Mouse (Mus musculus): Measurements from ENCODE around the gene Atxn3. TPM values are rescaled to one million over a fixed set of nuclear protein-coding genes. Genes with fewer than 3 reads are reported as not detected.

The Atxn3 gene
- polyA plus RNA-seq, 1 experiment from 2014 or later: 11.6 TPM

DNA sequence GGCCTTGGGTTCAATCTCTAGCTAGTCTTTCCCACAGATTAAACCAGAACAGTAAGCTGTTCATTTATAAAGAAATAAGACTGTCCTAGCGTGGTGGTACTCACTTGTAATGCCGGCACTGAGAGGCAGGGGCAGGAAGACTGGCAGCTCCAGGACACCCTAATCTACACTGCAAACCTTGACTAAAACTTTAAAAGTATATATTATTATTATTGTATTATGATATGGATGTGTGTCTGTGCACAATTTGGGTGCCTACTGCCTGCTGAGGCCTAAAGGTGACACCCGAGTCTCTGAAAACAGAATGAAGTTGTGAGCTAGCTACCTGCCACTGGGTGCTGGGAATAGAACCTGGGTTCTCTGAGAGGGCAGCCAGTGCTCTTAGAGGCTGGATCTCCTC lies 46.7 kb downstream of the Atxn3 start:
- 90% methylated on average over 3 of the region's 3 CpGs for WGBS
- Histone ChIP-seq H3K4me3 (replicated peaks) (peak overlapping the region; percentile 92), H3K9ac (replicated peaks) (peak overlapping the region; percentile 88; the same call in 1 of the 2 replicates)

DNA sequence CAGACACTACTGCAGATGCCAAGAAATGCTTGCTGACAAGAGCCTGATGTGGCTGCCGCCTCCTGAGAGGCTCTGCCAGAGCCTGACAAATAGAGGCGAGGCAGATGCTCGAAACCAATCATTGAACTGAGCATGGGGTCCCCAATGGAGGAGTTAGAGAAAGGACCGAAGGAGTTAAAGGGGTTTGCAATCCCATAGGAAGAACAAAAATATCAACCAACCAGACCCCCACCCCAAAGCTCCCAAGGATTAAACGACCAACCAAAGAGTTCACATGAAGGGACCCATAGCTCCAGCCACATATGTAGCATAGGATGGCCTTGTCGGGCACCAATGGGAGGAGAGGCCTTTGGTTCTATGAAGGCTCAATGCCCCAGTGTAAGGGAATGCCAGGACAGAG lies 47.7 kb downstream of the Atxn3 start:
- 94% methylated on average over 6 of the region's 6 CpGs for WGBS
- H3K9ac ChIP-seq (replicated peaks): no peak overlapping the region
- ATAC-seq (ENCODE audit: insufficient number of reproducible peaks, insufficient read depth, low FRiP score, low TSS enrichment, low read depth): no peak
- H3K27me3 ChIP-seq: no peaks in the 10 kb centered on the region
- H3K27ac ChIP-seq: no peak overlapping the region
- peaks cover 33% of the 10 kb centered on the region for H3K36me3 ChIP-seq
- no peak overlapping the region for H3K4me3 ChIP-seq (replicated peaks)
- H3K9me3 ChIP-seq: no peaks in the 10 kb centered on the region
- no peak overlapping the region for H3K4me2 ChIP-seq
- H3K4me1 ChIP-seq (replicated peaks): peaks cover 12% of the 10 kb centered on the region

More for the DNA sequence above, 46.7 kb downstream of the Atxn3 start:
- Histone ChIP-seq H3K4me1 (replicated peaks) (peaks cover 12% of the 10 kb centered on the region), H3K9me3 (no peaks in the 10 kb centered on the region), H3K27me3 (no peaks in the 10 kb centered on the region), H3K36me3 (peaks cover 23% of the 10 kb centered on the region), H3K4me2 (peak overlapping the region; percentile 74), H3K27ac (no peak overlapping the region)
- ATAC-seq (ENCODE audit: insufficient number of reproducible peaks, insufficient read depth, low FRiP score, low TSS enrichment, low read depth): no peak

DNA sequence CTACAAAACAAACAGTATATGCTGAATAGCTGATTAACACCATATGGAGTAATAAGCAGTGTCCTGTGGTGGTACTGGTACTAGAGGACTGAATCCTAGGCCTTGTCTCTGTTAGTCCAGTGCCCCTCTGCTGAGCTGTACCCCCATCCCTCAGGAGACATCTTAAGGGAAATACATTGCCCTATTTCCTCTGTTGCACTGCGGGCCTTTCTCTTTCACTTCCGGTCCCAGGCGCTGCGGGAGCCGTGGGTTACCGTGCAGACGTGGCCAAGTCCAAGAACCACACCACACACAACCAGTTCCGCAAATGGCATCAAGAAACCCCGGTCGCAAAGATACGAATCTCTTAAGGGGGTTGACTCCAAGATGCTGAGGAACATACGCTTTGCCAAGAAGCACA lies 52.2 kb downstream of the Atxn3 start:
- no peak overlapping the region for H3K27ac ChIP-seq
- no peaks in the 10 kb centered on the region for H3K27me3 ChIP-seq
- no peaks in the 10 kb centered on the region for H3K4me1 ChIP-seq (replicated peaks)
- no peak overlapping the region for H3K4me2 ChIP-seq
- no peak for ATAC-seq (ENCODE audit: insufficient number of reproducible peaks, insufficient read depth, low FRiP score, low TSS enrichment, low read depth)
- WGBS: 94% methylated on average over 12 of the region's 12 CpGs
- no peak overlapping the region for H3K4me3 ChIP-seq (replicated peaks)
- peaks cover 48% of the 10 kb centered on the region for H3K36me3 ChIP-seq
- no peak overlapping the region for H3K9ac ChIP-seq (replicated peaks)
- no peaks in the 10 kb centered on the region for H3K9me3 ChIP-seq

DNA sequence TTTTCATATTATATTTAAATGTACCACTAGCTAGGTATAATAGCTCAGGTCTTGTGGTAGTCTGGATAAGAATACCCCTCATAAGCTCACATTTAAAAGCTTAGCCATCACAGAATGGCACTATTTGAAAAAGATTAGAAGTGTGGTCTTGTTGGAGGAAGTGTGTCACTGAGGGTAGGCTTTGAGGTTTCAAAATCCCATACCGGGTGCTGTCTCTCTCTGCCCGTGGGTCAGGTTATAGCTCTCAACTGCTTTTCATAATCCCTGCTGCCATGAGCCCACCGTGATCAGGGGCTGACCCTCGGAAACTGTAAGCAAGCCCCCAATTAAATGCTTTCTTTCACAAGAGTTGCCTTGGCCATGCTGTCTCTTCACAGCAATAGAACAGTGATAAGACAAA lies 53.1 kb downstream of the Atxn3 start:
- 92% methylated on average over 4 of the region's 4 CpGs for whole genome bisulfite sequencing
- no peak overlapping the region for H3K4me3 ChIP-seq (replicated peaks)
- H3K9ac ChIP-seq (replicated peaks): no peak overlapping the region
- H3K27me3 ChIP-seq: no peaks in the 10 kb centered on the region
- no peak for ATAC-seq (ENCODE audit: insufficient number of reproducible peaks, insufficient read depth, low FRiP score, low TSS enrichment, low read depth)
- no peaks in the 10 kb centered on the region for H3K4me1 ChIP-seq (replicated peaks)
- no peaks in the 10 kb centered on the region for H3K9me3 ChIP-seq
- peaks cover 51% of the 10 kb centered on the region for H3K36me3 ChIP-seq
- no peak overlapping the region for H3K27ac ChIP-seq
- H3K4me2 ChIP-seq: no peak overlapping the region

DNA sequence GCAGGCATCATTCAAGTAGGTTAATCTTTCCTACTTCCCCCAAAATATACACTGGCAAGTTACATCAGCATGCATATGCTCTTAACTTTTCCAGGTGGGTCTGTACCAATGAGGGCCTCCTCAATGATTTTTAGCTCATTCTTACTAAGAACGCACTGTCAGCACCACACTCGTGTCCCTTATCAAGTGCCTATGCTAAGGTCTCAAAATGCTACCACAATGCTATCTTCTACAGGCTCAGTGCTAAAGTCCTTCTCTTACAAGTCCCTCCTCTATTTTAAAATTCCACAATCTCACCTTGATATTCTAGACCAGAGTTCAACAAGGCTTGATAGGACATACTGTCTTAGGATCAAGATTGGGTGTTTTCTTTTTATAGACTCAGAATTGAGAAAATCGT lies 53.9 kb downstream of the Atxn3 start:
- no peak overlapping the region for H3K27ac ChIP-seq
- no peaks in the 10 kb centered on the region for H3K4me1 ChIP-seq (replicated peaks)
- no peaks in the 10 kb centered on the region for H3K9me3 ChIP-seq
- no peaks in the 10 kb centered on the region for H3K27me3 ChIP-seq
- 90% methylated on average over 3 of the region's 3 CpGs for WGBS
- no peak overlapping the region for H3K4me3 ChIP-seq (replicated peaks)
- H3K9ac ChIP-seq (replicated peaks): no peak overlapping the region
- H3K36me3 ChIP-seq: peaks cover 52% of the 10 kb centered on the region
- ATAC-seq (ENCODE audit: insufficient number of reproducible peaks, insufficient read depth, low FRiP score, low TSS enrichment, low read depth): no peak
- H3K4me2 ChIP-seq: no peak overlapping the region

DNA sequence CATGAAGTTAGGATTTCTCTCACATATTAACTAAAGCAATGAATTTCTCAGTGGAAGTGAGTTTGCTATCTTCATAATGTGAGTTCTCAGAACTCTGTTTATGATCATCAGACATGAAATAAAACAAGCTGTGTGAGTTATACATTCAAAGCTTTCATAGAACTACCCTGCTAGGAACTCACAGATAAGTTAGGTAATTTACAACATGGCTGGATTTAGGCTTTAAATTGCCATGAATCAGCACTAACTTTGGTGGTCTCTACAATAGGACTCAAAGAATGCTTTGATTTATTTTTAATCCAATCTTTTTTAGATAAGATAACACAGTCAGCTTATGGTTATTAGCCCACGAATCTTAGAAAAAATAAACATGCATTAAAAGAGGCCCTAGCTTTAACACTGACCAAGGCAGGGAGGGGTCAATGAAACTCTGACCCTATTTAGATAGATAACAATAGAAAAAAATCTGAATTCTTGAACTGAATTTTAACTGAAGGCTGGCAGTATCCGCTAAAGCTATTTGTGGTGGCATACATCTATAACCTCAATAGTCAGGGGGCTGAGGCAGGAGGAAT lies 58.3 kb downstream of the Atxn3 start:
- Histone ChIP-seq H3K4me2 (no peak overlapping the region), H3K9ac (replicated peaks) (no peak overlapping the region), H3K4me1 (replicated peaks) (no peaks in the 10 kb centered on the region), H3K27me3 (no peaks in the 10 kb centered on the region), H3K4me3 (replicated peaks) (no peak overlapping the region), H3K36me3 (peaks cover 31% of the 10 kb centered on the region), H3K27ac (no peak overlapping the region), H3K9me3 (no peaks in the 10 kb centered on the region)
- no peak for ATAC-seq (ENCODE audit: insufficient number of reproducible peaks, insufficient read depth, low FRiP score, low TSS enrichment, low read depth)
- WGBS: 90% methylated on average over 2 of the region's 2 CpGs

DNA sequence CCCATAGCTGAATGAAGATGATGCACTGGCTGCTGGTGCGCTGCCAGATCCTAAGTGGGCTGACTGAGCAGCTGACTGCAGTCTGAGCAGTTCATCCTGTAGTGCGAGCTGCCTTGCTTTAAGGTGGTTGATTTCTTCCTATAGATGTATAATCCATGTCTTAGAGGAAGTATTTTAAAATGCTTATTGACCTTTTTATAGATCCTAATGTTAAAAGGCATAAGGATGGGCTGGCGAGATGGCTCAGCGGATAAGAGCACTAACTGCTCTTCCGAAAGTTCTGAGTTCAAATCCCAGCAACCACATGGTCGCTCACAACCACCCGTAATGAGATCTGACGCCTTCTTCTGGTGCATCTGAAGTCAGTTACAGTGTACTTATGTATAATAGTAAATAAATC lies 59.1 kb downstream of the Atxn3 start:
- Histone ChIP-seq H3K36me3 (peaks cover 33% of the 10 kb centered on the region), H3K4me3 (replicated peaks) (no peak overlapping the region), H3K27me3 (no peaks in the 10 kb centered on the region), H3K4me2 (no peak overlapping the region), H3K4me1 (replicated peaks) (no peaks in the 10 kb centered on the region), H3K9me3 (no peaks in the 10 kb centered on the region), H3K9ac (replicated peaks) (no peak overlapping the region), H3K27ac (no peak overlapping the region)
- ATAC-seq (ENCODE audit: insufficient number of reproducible peaks, insufficient read depth, low FRiP score, low TSS enrichment, low read depth): no peak
- 95% methylated on average over 8 of the region's 8 CpGs for WGBS

DNA sequence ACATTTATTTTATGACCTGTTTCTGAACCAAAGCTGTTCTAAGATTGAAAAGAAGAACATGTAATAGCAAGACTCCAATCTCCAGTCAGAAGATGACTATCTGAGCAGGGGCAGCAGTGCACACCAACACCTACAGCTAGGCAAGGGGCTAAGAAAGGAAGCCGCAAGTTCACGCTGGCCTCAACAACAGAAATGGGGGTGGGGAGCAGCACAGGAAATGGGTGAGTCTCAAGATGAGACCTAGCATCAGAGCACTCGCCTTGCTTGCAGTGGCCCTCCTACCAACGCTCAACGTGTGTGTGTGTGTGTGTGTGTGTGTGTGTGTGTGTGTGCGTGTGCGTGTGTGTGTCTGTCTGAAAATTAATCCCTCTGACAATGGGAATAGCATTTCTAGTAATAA lies 60.9 kb downstream of the Atxn3 start:
- Histone ChIP-seq H3K9me3 (no peaks in the 10 kb centered on the region), H3K36me3 (peaks cover 42% of the 10 kb centered on the region)

DNA sequence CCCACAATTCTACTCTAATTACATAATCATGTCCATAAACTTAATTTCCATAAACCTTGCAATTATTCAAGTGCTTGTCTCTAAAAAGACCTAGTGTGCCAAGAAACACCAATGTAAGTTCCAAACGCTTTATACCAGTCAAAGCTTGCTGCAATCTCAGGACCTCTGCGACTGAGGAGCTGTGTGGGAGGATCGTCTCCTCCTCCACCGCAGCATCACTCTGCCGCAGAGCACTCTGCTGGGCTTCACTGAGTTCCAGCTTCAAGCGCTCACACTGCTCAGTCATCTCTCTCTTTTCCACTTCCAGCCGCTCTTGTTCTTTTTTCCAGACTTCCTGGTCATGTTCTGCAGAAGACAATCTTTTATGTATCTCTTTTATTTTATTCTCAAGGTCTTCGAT lies 64.8 kb downstream of the Atxn3 start:
- no peak overlapping the region for H3K27ac ChIP-seq
- H3K9me3 ChIP-seq: no peaks in the 10 kb centered on the region
- H3K27me3 ChIP-seq: no peaks in the 10 kb centered on the region
- H3K4me2 ChIP-seq: no peak overlapping the region
- no peaks in the 10 kb centered on the region for H3K4me1 ChIP-seq (replicated peaks)
- WGBS: 89% methylated on average over 8 of the region's 8 CpGs
- no peak overlapping the region for H3K4me3 ChIP-seq (replicated peaks)
- H3K9ac ChIP-seq (replicated peaks): no peak overlapping the region
- H3K36me3 ChIP-seq: peaks cover 55% of the 10 kb centered on the region
- no peak for ATAC-seq (ENCODE audit: insufficient number of reproducible peaks, insufficient read depth, low FRiP score, low TSS enrichment, low read depth)

More for the DNA sequence above, 60.9 kb downstream of the Atxn3 start:
- Histone ChIP-seq H3K4me2 (no peak overlapping the region), H3K27me3 (no peaks in the 10 kb centered on the region), H3K4me1 (replicated peaks) (no peaks in the 10 kb centered on the region), H3K4me3 (replicated peaks) (no peak overlapping the region), H3K27ac (no peak overlapping the region), H3K9ac (replicated peaks) (no peak overlapping the region)
- WGBS: 83% methylated on average over 7 of the region's 7 CpGs
- no peak for ATAC-seq (ENCODE audit: insufficient number of reproducible peaks, insufficient read depth, low FRiP score, low TSS enrichment, low read depth)

DNA sequence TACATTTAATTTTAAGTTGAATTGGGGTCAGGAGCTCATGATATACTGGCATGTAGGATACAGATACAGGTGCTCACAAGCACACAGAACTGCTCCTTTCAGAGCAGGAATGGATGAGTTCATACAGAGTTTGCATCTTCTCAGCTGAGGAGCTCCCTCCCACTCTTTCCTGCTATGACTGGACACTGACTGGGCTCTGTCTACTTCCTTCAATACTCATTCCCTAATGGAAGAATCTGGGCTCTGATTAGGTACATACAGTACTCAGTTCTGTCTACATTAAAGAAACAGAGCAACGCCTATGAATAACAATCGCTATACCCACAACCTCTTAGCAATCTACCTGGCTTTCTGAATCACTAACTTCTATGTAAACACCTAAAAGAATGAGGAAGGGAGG lies 65.2 kb downstream of the Atxn3 start:
- no peak overlapping the region for H3K4me2 ChIP-seq
- ATAC-seq (ENCODE audit: insufficient number of reproducible peaks, insufficient read depth, low FRiP score, low TSS enrichment, low read depth): no peak
- H3K4me1 ChIP-seq (replicated peaks): no peaks in the 10 kb centered on the region
- no peaks in the 10 kb centered on the region for H3K27me3 ChIP-seq
- no peak overlapping the region for H3K27ac ChIP-seq
- H3K9me3 ChIP-seq: no peaks in the 10 kb centered on the region
- peaks cover 54% of the 10 kb centered on the region for H3K36me3 ChIP-seq
- no peak overlapping the region for H3K9ac ChIP-seq (replicated peaks)
- WGBS: 97% methylated on average over 2 of the region's 2 CpGs
- H3K4me3 ChIP-seq (replicated peaks): no peak overlapping the region

DNA sequence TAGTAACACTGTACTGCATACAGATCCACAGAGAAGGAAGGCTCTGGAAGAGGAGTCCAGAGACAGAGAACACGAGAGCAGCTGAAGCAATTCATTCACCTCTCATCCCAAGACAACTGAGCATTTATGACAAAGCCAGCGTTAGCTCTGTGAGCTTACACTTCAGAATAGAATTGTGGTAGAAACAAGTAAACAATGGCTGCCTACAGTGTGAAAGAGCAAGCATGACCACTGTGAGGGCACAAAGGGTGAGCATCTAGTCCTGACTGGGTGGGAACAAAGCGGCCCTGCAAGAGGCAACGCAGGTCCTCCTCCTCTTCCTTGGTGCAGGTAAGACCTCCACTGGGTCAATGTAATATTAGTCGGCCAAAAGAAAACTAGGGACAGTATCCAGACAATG lies 67.0 kb downstream of the Atxn3 start:
- Histone ChIP-seq H3K36me3 (peaks cover 62% of the 10 kb centered on the region), H3K4me1 (replicated peaks) (no peaks in the 10 kb centered on the region), H3K4me3 (replicated peaks) (no peak overlapping the region), H3K27me3 (no peaks in the 10 kb centered on the region), H3K9me3 (no peaks in the 10 kb centered on the region), H3K27ac (no peak overlapping the region), H3K4me2 (no peak overlapping the region), H3K9ac (replicated peaks) (no peak overlapping the region)
- no peak for ATAC-seq (ENCODE audit: insufficient number of reproducible peaks, insufficient read depth, low FRiP score, low TSS enrichment, low read depth)
- WGBS: 95% methylated on average over 5 of the region's 5 CpGs

DNA sequence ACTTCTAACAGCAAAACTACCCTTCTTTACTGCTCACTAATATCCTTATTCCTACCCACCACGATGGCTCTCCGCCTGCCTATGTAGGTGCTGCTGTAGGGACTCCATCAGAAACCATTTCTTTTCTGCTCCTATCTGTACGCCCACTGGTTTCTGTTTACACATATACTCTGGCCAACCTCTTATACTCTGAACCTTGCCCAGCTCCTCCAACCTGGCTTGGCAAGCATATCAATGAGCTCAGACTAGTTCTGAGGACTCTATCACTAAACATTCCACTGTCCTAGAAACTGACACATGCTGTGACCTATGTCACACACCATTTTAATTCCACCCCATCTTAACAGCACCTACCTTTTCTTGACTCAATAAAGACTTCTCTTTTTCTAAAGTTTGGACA lies 68.7 kb downstream of the Atxn3 start:
- Histone ChIP-seq H3K9me3 (no peaks in the 10 kb centered on the region), H3K27ac (no peak overlapping the region), H3K4me2 (no peak overlapping the region), H3K4me3 (replicated peaks) (no peak overlapping the region), H3K36me3 (peaks cover 74% of the 10 kb centered on the region), H3K9ac (replicated peaks) (no peak overlapping the region), H3K27me3 (no peaks in the 10 kb centered on the region), H3K4me1 (replicated peaks) (no peaks in the 10 kb centered on the region)
- 96% methylated on average over 3 of the region's 3 CpGs for WGBS
- no peak for ATAC-seq (ENCODE audit: insufficient number of reproducible peaks, insufficient read depth, low FRiP score, low TSS enrichment, low read depth)

All from limb, embryonic 12.5 days (tissue).